ENCODE assay signal across 29 mouse cellular contexts in the genomic region with DNA sequence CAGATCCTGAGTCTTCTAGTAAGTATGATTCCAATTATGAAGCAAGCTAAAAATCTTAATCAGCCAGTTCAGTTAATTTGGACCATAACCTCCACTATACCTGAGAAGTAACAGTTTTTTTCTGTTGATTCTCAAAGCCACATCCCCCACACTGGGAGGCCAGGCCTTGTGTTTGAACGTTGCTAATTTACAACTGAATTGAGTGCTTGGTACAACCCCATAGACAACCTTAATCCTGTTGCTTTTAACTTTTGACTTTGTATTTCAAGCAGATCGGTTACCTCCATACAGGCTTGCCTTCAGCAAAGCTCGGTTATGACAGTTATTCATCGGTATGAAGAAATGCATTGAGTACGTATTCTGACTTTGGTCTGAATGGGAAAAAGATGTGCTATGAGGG.
DNase-seq lines count a peak whose midpoint lies in the region; ATAC-seq and TF ChIP-seq lines count a peak whose summit lies in the region.
"Had no signal": no experiment of that assay in that cellular context is flagged by ENCODE, and none has a peak within 500 bp of the region (broad histone marks: within the 10 kb centered on the region; RNA-seq: fewer than 3 reads in every experiment).

No protein-coding gene starts in this region.

- DNase-seq in midbrain, embryonic 11.5 days (ENCODE audit: low spot score, missing footprints), result peak; percentile 59
- DNase-seq in midbrain, postnatal 0 days (ENCODE audit: low spot score), result no peak
- DNase-seq in ES-CJ7 (ENCODE audit: low read depth, low spot score), result peak; percentile 74
- peak; percentile 73 for DNase-seq in R1 (ENCODE audit: low read depth, low spot score)
- DNase-seq in liver, embryonic 11.5 days (ENCODE audit: low spot score), result no peak
- no peak for DNase-seq in heart, embryonic 10.5 days (ENCODE audit: low spot score)
- no peak for DNase-seq in neural tube, embryonic 10.5 days (ENCODE audit: extremely low spot score, low spot score)
- DNase-seq: adrenal gland, adult 8-10 months; adrenal gland, postnatal 14 days; adrenal gland, postnatal 36 days; B cell, adult 2 months; cerebellum, adult 11-12 months; cerebellum, adult 2 months; cerebellum, adult 9-11 months; cerebellum, postnatal 14 days; cerebellum, postnatal 36 days; embryo, embryonic 11 days had no signal

- H3K4me2 ChIP-seq in midbrain, embryonic 11.5 days, result no peak overlapping the region
- H3K4me2 ChIP-seq in midbrain, postnatal 0 days (ENCODE audit: low read depth, low read length, poor library complexity, severe bottlenecking), result no peak overlapping the region
- H3K4me2 ChIP-seq in liver, embryonic 11.5 days, result no peak overlapping the region
- H3K4me2 ChIP-seq: embryonic facial prominence, embryonic 13.5 days; embryonic facial prominence, embryonic 15.5 days; forebrain, embryonic 12.5 days had no signal

- no peak for TF ChIP-seq CTCF in midbrain, postnatal 0 days (IDR thresholded peaks at IDR 0.05)

- H3K9ac ChIP-seq in midbrain, embryonic 11.5 days (ENCODE audit: low read length), result no peak overlapping the region
- no peak overlapping the region for H3K9ac ChIP-seq in midbrain, postnatal 0 days (replicated peaks; ENCODE audit: low read length, poor library complexity, severe bottlenecking)
- H3K9ac ChIP-seq in liver, embryonic 11.5 days (ENCODE audit: low read depth, low read length), result no peak overlapping the region
- H3K9ac ChIP-seq: embryonic facial prominence, embryonic 13.5 days; embryonic facial prominence, embryonic 15.5 days; forebrain, embryonic 12.5 days had no signal

- 73% methylated on average over 5 of the region's 5 CpGs for WGBS in midbrain, embryonic 11.5 days
- 72% methylated on average over 5 of the region's 5 CpGs for WGBS in midbrain, postnatal 0 days
- 77% methylated on average over 5 of the region's 5 CpGs for WGBS in liver, embryonic 11.5 days
- 80% methylated on average over 5 of the region's 5 CpGs for WGBS in heart, embryonic 10.5 days

- H3K36me3 ChIP-seq in midbrain, embryonic 11.5 days (ENCODE audit: control insufficient read depth, insufficient read depth, low read length), result no peaks in the 10 kb centered on the region
- H3K36me3 ChIP-seq in midbrain, postnatal 0 days (ENCODE audit: insufficient read depth, low read length), result no peaks in the 10 kb centered on the region
- no peaks in the 10 kb centered on the region for H3K36me3 ChIP-seq in liver, embryonic 11.5 days (ENCODE audit: control insufficient read depth, insufficient read depth, low read length)
- no peaks in the 10 kb centered on the region for H3K36me3 ChIP-seq in heart, embryonic 10.5 days
- H3K36me3 ChIP-seq: embryonic facial prominence, embryonic 13.5 days; embryonic facial prominence, embryonic 15.5 days; forebrain, embryonic 10.5 days; forebrain, embryonic 12.5 days; G1E had no signal

- no peaks in the 10 kb centered on the region for H3K4me1 ChIP-seq in midbrain, embryonic 11.5 days (ENCODE audit: control insufficient read depth, insufficient read depth, low read length)
- H3K4me1 ChIP-seq in midbrain, postnatal 0 days (ENCODE audit: insufficient read depth, low read length), result no peaks in the 10 kb centered on the region
- H3K4me1 ChIP-seq in liver, embryonic 11.5 days (replicated peaks; ENCODE audit: control insufficient read depth, insufficient read depth, low read length), result no peaks in the 10 kb centered on the region
- H3K4me1 ChIP-seq in heart, embryonic 10.5 days, result no peaks in the 10 kb centered on the region
- H3K4me1 ChIP-seq: embryonic facial prominence, embryonic 13.5 days; embryonic facial prominence, embryonic 15.5 days; forebrain, embryonic 10.5 days; forebrain, embryonic 12.5 days had no signal

- no peak for ATAC-seq in midbrain, embryonic 11.5 days (ENCODE audit: low FRiP score)
- no peak for ATAC-seq in midbrain, postnatal 0 days (ENCODE audit: low FRiP score)
- ATAC-seq in liver, embryonic 11.5 days (replicated peaks; ENCODE audit: low FRiP score), result no peak
- ATAC-seq: activated CD4-positive, CD25-positive, alpha-beta regulatory T cell, adult 4 months; CD4-positive, CD25-positive, alpha-beta regulatory T cell, adult 4 months; forebrain, embryonic 14.5 days; forebrain, embryonic 16.5 days; Patski had no signal

- no peak overlapping the region for H3K27ac ChIP-seq in midbrain, embryonic 11.5 days (ENCODE audit: low read depth, low read length)
- no peak overlapping the region for H3K27ac ChIP-seq in midbrain, postnatal 0 days (ENCODE audit: low read depth, low read length)
- no peak overlapping the region for H3K27ac ChIP-seq in liver, embryonic 11.5 days (ENCODE audit: low read depth, low read length)
- H3K27ac ChIP-seq in heart, embryonic 10.5 days, result no peak overlapping the region
- H3K27ac ChIP-seq: embryonic facial prominence, embryonic 13.5 days; embryonic facial prominence, embryonic 15.5 days; forebrain, embryonic 10.5 days; forebrain, embryonic 12.5 days had no signal

- no peaks in the 10 kb centered on the region for H3K9me3 ChIP-seq in midbrain, embryonic 11.5 days (ENCODE audit: control insufficient read depth, low read length)
- H3K9me3 ChIP-seq in midbrain, postnatal 0 days (ENCODE audit: low read length), result no peaks in the 10 kb centered on the region
- no peaks in the 10 kb centered on the region for H3K9me3 ChIP-seq in liver, embryonic 11.5 days (ENCODE audit: control insufficient read depth, low read length)
- no peaks in the 10 kb centered on the region for H3K9me3 ChIP-seq in heart, embryonic 10.5 days
- H3K9me3 ChIP-seq: embryonic facial prominence, embryonic 13.5 days; embryonic facial prominence, embryonic 15.5 days; forebrain, embryonic 10.5 days; forebrain, embryonic 12.5 days; G1E had no signal

- H3K27me3 ChIP-seq in midbrain, embryonic 11.5 days (ENCODE audit: control insufficient read depth, insufficient read depth, low read length), result no peaks in the 10 kb centered on the region
- no peaks in the 10 kb centered on the region for H3K27me3 ChIP-seq in midbrain, postnatal 0 days (ENCODE audit: insufficient read depth, low read length)
- H3K27me3 ChIP-seq in liver, embryonic 11.5 days (replicated peaks; ENCODE audit: control insufficient read depth, insufficient read depth, low read length), result no peaks in the 10 kb centered on the region
- no peaks in the 10 kb centered on the region for H3K27me3 ChIP-seq in heart, embryonic 10.5 days (ENCODE audit: insufficient read depth, poor library complexity, severe bottlenecking)
- H3K27me3 ChIP-seq: CH12.LX; embryonic facial prominence, embryonic 13.5 days; embryonic facial prominence, embryonic 15.5 days; forebrain, embryonic 12.5 days had no signal

- no peak overlapping the region for H3K4me3 ChIP-seq in midbrain, embryonic 11.5 days (ENCODE audit: low read depth, low read length)
- no peak overlapping the region for H3K4me3 ChIP-seq in midbrain, postnatal 0 days (ENCODE audit: low read depth, low read length)
- H3K4me3 ChIP-seq in liver, embryonic 11.5 days (ENCODE audit: low read depth, low read length), result no peak overlapping the region
- H3K4me3 ChIP-seq in heart, embryonic 10.5 days, result no peak overlapping the region
- H3K4me3 ChIP-seq: embryonic facial prominence, embryonic 13.5 days; embryonic facial prominence, embryonic 15.5 days; erythroblast, embryonic 14.5 days; forebrain, embryonic 10.5 days; forebrain, embryonic 12.5 days had no signal

Comparison
In these comparisons a context has a peak if more than half of its experiments do, and no peak if none do; other contexts are left out.
1. DNase-seq: peak in midbrain, embryonic 11.5 days (single experiment), ES-CJ7 (single experiment) and R1 (single experiment); none in midbrain, postnatal 0 days (single experiment), liver, embryonic 11.5 days (single experiment), heart, embryonic 10.5 days (single experiment) and neural tube, embryonic 10.5 days (single experiment).